Mouse (Mus musculus) liver, adult 2 months (tissue): ENCODE results near the gene Rnf227. TPM values are rescaled to one million over a fixed set of nuclear protein-coding genes. Genes with fewer than 3 reads are reported as not detected.

Experiments used
- DNase-seq: peaks from one replicate; pipeline ENCODE4 v3.0.0-alpha.2; 2011; ENCODE audit warnings: low read depth, low spot score; ENCODE audit errors: extremely low read depth
- H3K27ac ChIP-seq: fragments of 200-500 bp; replicated peaks from 2 replicates; pipeline ENCODE4 v1.5.1; 2012; ENCODE audit warnings: low read depth, mild to moderate bottlenecking, control low read depth, inconsistent platforms, low read length; ENCODE audit not compliant: insufficient read depth
- H3K27me3 ChIP-seq: fragments of 200-500 bp; 2 replicates; pipeline ENCODE4 v1.6.1; 2012; ENCODE audit warnings: mild to moderate bottlenecking, moderate library complexity, low read length, inconsistent platforms; ENCODE audit not compliant: control insufficient read depth, insufficient read depth
- H3K36me3 ChIP-seq: fragments of 200-500 bp; 2 replicates; pipeline ENCODE4 v1.6.1; 2012; ENCODE audit warnings: low read length, inconsistent platforms; ENCODE audit not compliant: control insufficient read depth, insufficient read depth
- H3K4me1 ChIP-seq: fragments of 200-500 bp; 2 replicates; pipeline ENCODE4 v1.6.1; 2011; ENCODE audit warnings: low read length; ENCODE audit not compliant: control insufficient read depth, insufficient read depth
- H3K4me3 ChIP-seq: fragments of 200-500 bp; 2 replicates; pipeline ENCODE4 v1.5.1; 2011; ENCODE audit warnings: low read depth, mild to moderate bottlenecking, control low read depth, low read length, moderate library complexity; ENCODE audit not compliant: insufficient read depth
- H3K79me2 ChIP-seq: fragments of 200-500 bp; 2 replicates; pipeline ENCODE4 v1.6.1; 2012; ENCODE audit warnings: inconsistent platforms, mild to moderate bottlenecking, low read length, moderate library complexity; ENCODE audit not compliant: control insufficient read depth, insufficient read depth
- H3K9ac ChIP-seq: fragments of 200-500 bp; 2 replicates; pipeline ENCODE4 v1.6.1; 2012; ENCODE audit warnings: low read depth, mild to moderate bottlenecking, control low read depth, inconsistent platforms, low read length
- CTCF ChIP-seq: fragments of 200-500 bp; IDR thresholded peaks from 2 replicates; pipeline ENCODE4 v1.5.1; 2011; ENCODE audit warnings: low read depth, low read length, control low read depth
- POLR2A ChIP-seq: fragments of 200-500 bp; IDR thresholded peaks from 2 replicates; pipeline ENCODE4 v1.6.1; 2011; ENCODE audit warnings: low read length, control low read depth; ENCODE audit not compliant: insufficient read depth; ENCODE audit errors: extremely low read depth
- WGBS: fragments of 180-500 bp; shearing (Covaris S2); methylation state at CpG from one replicate; pipeline ENCODE4 v1.1.7; 2018; 5-methylcytosine and 5-hydroxymethylcytosine counted together
- polyA plus RNA-seq: library from polyadenylated mRNA; depleted of rRNA; stranded (reverse); fragments of >200 nt; gene quantifications from 2 replicates; pipeline ENCODE4 v1.2.3, GENCODE M21; 2012
- total RNA-seq: library from RNA; depleted of rRNA; stranded (reverse); fragments of >200 nt; gene quantifications from 2 replicates; pipeline ENCODE4 v1.2.3, GENCODE M21; 2014

The Rnf227 gene
- total and polyA plus RNA-seq, 2 experiments, result 0.35 to 0.55 TPM

GRCm38 (mm10) chr11:69362021-69362420 is 21.8 kb downstream of the Rnf227 start:
- DNase-seq, result no peak
- H3K4me3 ChIP-seq, result no peak overlapping the region
- no peak for TF ChIP-seq POLR2A
- no peak for TF ChIP-seq CTCF
- H3K27ac ChIP-seq, result no peak overlapping the region
- H3K4me1 ChIP-seq, result peaks cover 15% of the 10 kb centered on the region
- H3K27me3 ChIP-seq, result no peaks in the 10 kb centered on the region
- H3K9ac ChIP-seq, result no peak overlapping the region
- H3K36me3 ChIP-seq, result peaks cover 50% of the 10 kb centered on the region
- WGBS, result 85% methylated on average over 7 of the region's 7 CpGs
- H3K79me2 ChIP-seq, result peaks cover 8% of the 10 kb centered on the region; the same call in 1 of the 2 replicates

- 93% methylated on average over 2 of the region's 2 CpGs for WGBS
- H3K9ac ChIP-seq, result no peak overlapping the region
- no peaks in the 10 kb centered on the region for H3K27me3 ChIP-seq
- H3K4me1 ChIP-seq, result peaks cover 18% of the 10 kb centered on the region
- no peak overlapping the region for H3K4me3 ChIP-seq
- no peak overlapping the region for H3K27ac ChIP-seq
- no peak for DNase-seq
- TF ChIP-seq POLR2A, result no peak
- TF ChIP-seq CTCF, result no peak
- peaks cover 8% of the 10 kb centered on the region; the same call in 1 of the 2 replicates for H3K79me2 ChIP-seq
- H3K36me3 ChIP-seq, result peaks cover 46% of the 10 kb centered on the region
Measured at GRCm38 (mm10) chr11:69362479-69362878, 22.2 kb downstream of the Rnf227 start.

- peaks cover 22% of the 10 kb centered on the region for H3K4me1 ChIP-seq
- peak overlapping the region; percentile 57 for H3K4me3 ChIP-seq
- peaks cover 8% of the 10 kb centered on the region; the same call in 1 of the 2 replicates for H3K79me2 ChIP-seq
- peak; percentile 95 for DNase-seq
- no peak for TF ChIP-seq CTCF
- no peak for TF ChIP-seq POLR2A
- peak overlapping the region; percentile 95 for H3K27ac ChIP-seq
- H3K9ac ChIP-seq, result peak overlapping the region; percentile 63
- H3K27me3 ChIP-seq, result no peaks in the 10 kb centered on the region
- WGBS, result 9% methylated on average over 8 of the region's 8 CpGs
- H3K36me3 ChIP-seq, result peaks cover 28% of the 10 kb centered on the region
Measured at GRCm38 (mm10) chr11:69364376-69364775, 24.1 kb downstream of the Rnf227 start.

- DNase-seq, result peak; percentile 97
- Histone ChIP-seq H3K36me3 (peaks cover 23% of the 10 kb centered on the region; the same call in 1 of the 2 replicates), H3K79me2 (peaks cover 8% of the 10 kb centered on the region; the same call in 1 of the 2 replicates), H3K4me3 (peak overlapping the region; percentile 37), H3K27ac (peak overlapping the region; percentile 95), H3K27me3 (no peaks in the 10 kb centered on the region), H3K9ac (peak overlapping the region; percentile 63; the same call in 1 of the 2 replicates), H3K4me1 (peaks cover 22% of the 10 kb centered on the region)
- WGBS, result 0% methylated on average over 6 of the region's 6 CpGs
- no peak for TF ChIP-seq CTCF
- 0 out of 2 replicates have a peak, but pooled peaks have one; percentile 16 for TF ChIP-seq POLR2A
Measured at GRCm38 (mm10) chr11:69364910-69365309, 24.6 kb downstream of the Rnf227 start.

GRCm38 (mm10) chr11:69365722-69366121 is 25.5 kb downstream of the Rnf227 start:
- no peaks in the 10 kb centered on the region for H3K27me3 ChIP-seq
- H3K27ac ChIP-seq, result peak overlapping the region; percentile 89
- peak overlapping the region; percentile 60 for H3K9ac ChIP-seq
- DNase-seq, result no peak
- peak overlapping the region; percentile 45; the same call in 1 of the 2 replicates for H3K4me3 ChIP-seq
- 21% methylated on average over 6 of the region's 6 CpGs for WGBS
- TF ChIP-seq POLR2A (no peak), CTCF (no peak)
- peaks cover 22% of the 10 kb centered on the region for H3K4me1 ChIP-seq
- H3K79me2 ChIP-seq, result peaks cover 8% of the 10 kb centered on the region; the same call in 1 of the 2 replicates
- H3K36me3 ChIP-seq, result peaks cover 19% of the 10 kb centered on the region; the same call in 1 of the 2 replicates
